Mouse (Mus musculus) activated CD4-positive, CD25-positive, alpha-beta regulatory T cell, adult 4 months (primary cell): ENCODE measurements at regions not wholly inside any gene's neighbourhood (a gene's known extent, or its start where the extent isn't known, plus 50 kb on each side); places are given as distances from the start of the nearest gene placed in this dataset.
A peak's percentile ranks its signal among the peaks of the same experiment; 100 is the strongest.
"Not testable (repeated sequence)": the region's sequence is repeated elsewhere in the genome, so short reads cannot be mapped to it uniquely, and the experiment has no call there.

Experiments
- ATAC-seq: one replicate; pipeline ENCODE4 v1.8.0; 2017

- ATAC-seq = no peak
Observed at GRCm38 (mm10) chr1:141716953-141717352, 1471.0 kb downstream of the Kcnt2 start.

GRCm38 (mm10) chr1:141717510-141717909 is 1471.6 kb downstream of the Kcnt2 start:
- ATAC-seq = no peak

- ATAC-seq = no peak
Observed at GRCm38 (mm10) chr1:141741299-141741698, 1495.3 kb downstream of the Kcnt2 start.

GRCm38 (mm10) chr1:141776059-141776458 is 1530.1 kb downstream of the Kcnt2 start:
- no peak for ATAC-seq

GRCm38 (mm10) chr1:141783367-141783766 is 1537.4 kb downstream of the Kcnt2 start:
- ATAC-seq = no peak

- no peak for ATAC-seq
Observed at GRCm38 (mm10) chr1:141813315-141814158, 1567.6 kb downstream of the Kcnt2 start.

GRCm38 (mm10) chr1:141831444-141831843 is 1585.5 kb downstream of the Kcnt2 start:
- ATAC-seq = no peak

GRCm38 (mm10) chr1:141842547-141842946 is 1596.6 kb downstream of the Kcnt2 start:
- no peak for ATAC-seq

GRCm38 (mm10) chr1:141853841-141854240 is 1607.9 kb downstream of the Kcnt2 start:
- not testable (repeated sequence) for ATAC-seq

- ATAC-seq = peak; percentile 97
Observed at GRCm38 (mm10) chr1:141884356-141884755, 1638.4 kb downstream of the Kcnt2 start.

- peak; percentile 54 for ATAC-seq
Observed at GRCm38 (mm10) chr1:141897924-141898455, 1652.0 kb downstream of the Kcnt2 start.

GRCm38 (mm10) chr1:141911714-141912398 is 1665.9 kb downstream of the Kcnt2 start:
- ATAC-seq = no peak

- ATAC-seq = no peak
Observed at GRCm38 (mm10) chr1:141926194-141926593, 1680.2 kb downstream of the Kcnt2 start.

GRCm38 (mm10) chr1:141926804-141927203 is 1680.8 kb downstream of the Kcnt2 start:
- ATAC-seq = peak; percentile 59

GRCm38 (mm10) chr1:141948055-141948454 is 1692.4 kb upstream of the B3galt2 start:
- no peak for ATAC-seq

GRCm38 (mm10) chr1:141954323-141954867 is 1686.1 kb upstream of the B3galt2 start:
- ATAC-seq = no peak

GRCm38 (mm10) chr1:141961743-141962142 is 1678.7 kb upstream of the B3galt2 start:
- no peak for ATAC-seq

- no peak for ATAC-seq
Observed at GRCm38 (mm10) chr1:141968133-141968532, 1672.3 kb upstream of the B3galt2 start.

- ATAC-seq = no peak
Observed at GRCm38 (mm10) chr1:141974329-141974728, 1666.1 kb upstream of the B3galt2 start.

GRCm38 (mm10) chr1:141999769-142000168 is 1640.7 kb upstream of the B3galt2 start:
- no peak for ATAC-seq

- ATAC-seq = no peak
Observed at GRCm38 (mm10) chr1:142000335-142000734, 1640.1 kb upstream of the B3galt2 start.

GRCm38 (mm10) chr1:142006316-142006715 is 1634.1 kb upstream of the B3galt2 start:
- ATAC-seq = no peak

- no peak for ATAC-seq
Observed at GRCm38 (mm10) chr1:142042751-142043150, 1597.7 kb upstream of the B3galt2 start.
